ENCODE assay signal across 10 mouse cellular contexts in the genomic region with DNA sequence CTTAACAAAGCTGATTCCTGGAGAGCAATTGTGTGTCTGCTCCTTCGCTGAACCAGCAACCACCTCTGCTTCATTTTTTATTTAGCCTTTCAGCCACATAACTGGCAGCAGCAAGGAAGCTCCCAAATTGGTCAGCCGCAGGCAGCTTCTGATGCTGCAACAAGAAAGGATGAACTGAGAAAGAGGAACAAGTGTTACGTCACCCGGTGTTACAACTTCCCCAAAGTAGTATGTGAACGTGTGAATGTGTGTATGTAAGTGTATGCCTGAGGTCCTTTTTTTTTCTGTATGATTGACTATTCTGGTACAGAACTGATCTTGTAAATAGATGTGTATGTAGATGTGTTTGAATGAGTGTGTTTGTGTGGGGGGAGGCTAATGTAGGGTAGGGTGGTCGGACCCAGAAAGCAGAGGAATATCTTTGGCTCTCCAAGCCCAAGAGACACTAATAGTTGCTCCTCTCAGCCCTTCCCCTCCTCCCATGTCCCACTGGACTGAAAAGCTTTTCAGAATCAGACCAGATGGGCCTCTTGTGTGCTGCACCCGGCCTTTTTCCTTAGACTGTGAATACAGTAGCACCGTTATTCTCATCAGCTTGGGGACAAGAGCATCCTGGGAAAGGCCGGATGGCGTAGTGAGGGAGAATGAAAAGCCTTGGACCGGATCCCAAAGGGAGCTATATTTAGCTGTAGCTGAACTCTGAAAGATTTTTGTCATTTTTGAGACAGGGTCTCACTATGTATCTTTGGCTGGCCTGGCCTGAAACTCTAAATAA. TPM values are rescaled to one million over a fixed set of nuclear protein-coding genes. Genes with fewer than 3 reads are reported as not detected.
DNase-seq lines count a peak whose midpoint lies in the region; ATAC-seq and TF ChIP-seq lines count a peak whose summit lies in the region.
"Had no signal": no experiment of that assay in that cellular context is flagged by ENCODE, and none has a peak within 500 bp of the region (broad histone marks: within the 10 kb centered on the region; RNA-seq: fewer than 3 reads in every experiment).

No protein-coding gene starts in this region.

- no peak overlapping the region; the same call in 1 of the 2 replicates for H3K4me2 ChIP-seq in lung, embryonic 15.5 days
- no peak overlapping the region for H3K4me2 ChIP-seq in stomach, embryonic 16.5 days (ENCODE audit: low read depth, low read length)
- H3K4me2 ChIP-seq: embryonic facial prominence, embryonic 15.5 days had no signal

- H3K4me1 ChIP-seq in spleen, adult 2 months (ENCODE audit: control insufficient read depth, insufficient read depth, insufficient read length), result no peaks in the 10 kb centered on the region; the same call in 1 of the 2 replicates
- peaks cover 18% of the 10 kb centered on the region for H3K4me1 ChIP-seq in lung, embryonic 15.5 days
- H3K4me1 ChIP-seq in stomach, embryonic 16.5 days (ENCODE audit: control insufficient read depth, insufficient read depth, low read length), result peaks cover 15% of the 10 kb centered on the region

- H3K9ac ChIP-seq in lung, embryonic 15.5 days, result no peak overlapping the region
- H3K9ac ChIP-seq in stomach, embryonic 16.5 days (ENCODE audit: low read length), result no peak overlapping the region
- H3K9ac ChIP-seq: embryonic facial prominence, embryonic 15.5 days had no signal

- intact Hi-C loops in heart, postnatal 14 days (cut with DNase I), result loop anchor here (5.0 to 10.0 kb wide), 2 partner anchors 173 to 261 kb away; no protein-coding TSS in a partner anchor

- peak; percentile 46 for ATAC-seq in lung, embryonic 15.5 days (ENCODE audit: borderline replicate concordance, extremely low read depth, low FRiP score, low TSS enrichment)
- peak; percentile 48; the same call in 1 of the 2 replicates for ATAC-seq in stomach, embryonic 16.5 days (ENCODE audit: insufficient read depth, low FRiP score)

- no peaks in the 10 kb centered on the region for H3K9me3 ChIP-seq in lung, embryonic 15.5 days
- H3K9me3 ChIP-seq in stomach, embryonic 16.5 days (replicated peaks; ENCODE audit: control insufficient read depth, low read length), result no peaks in the 10 kb centered on the region; the same call in 1 of the 2 replicates
- H3K9me3 ChIP-seq: embryonic facial prominence, embryonic 15.5 days had no signal

- WGBS in spleen, adult 2 months, result 53% methylated on average over 11 of the region's 11 CpGs
- WGBS in lung, embryonic 15.5 days, result 66% methylated on average over 11 of the region's 11 CpGs
- WGBS in stomach, embryonic 16.5 days, result 59% methylated on average over 11 of the region's 11 CpGs

- H3K4me3 ChIP-seq in spleen, adult 2 months (ENCODE audit: extremely low read depth, insufficient read depth, insufficient read length), result no peak overlapping the region
- no peak overlapping the region for H3K4me3 ChIP-seq in lung, embryonic 15.5 days
- no peak overlapping the region for H3K4me3 ChIP-seq in stomach, embryonic 16.5 days (replicated peaks; ENCODE audit: low read length)
- H3K4me3 ChIP-seq: embryonic facial prominence, embryonic 15.5 days; megakaryocyte, embryonic 14.5 days had no signal

- no peaks in the 10 kb centered on the region for H3K27me3 ChIP-seq in spleen, adult 2 months (ENCODE audit: control insufficient read depth, insufficient read depth, low read length)
- H3K27me3 ChIP-seq in lung, embryonic 15.5 days, result no peaks in the 10 kb centered on the region
- no peaks in the 10 kb centered on the region for H3K27me3 ChIP-seq in stomach, embryonic 16.5 days (ENCODE audit: control insufficient read depth, insufficient read depth, low read length)
- H3K27me3 ChIP-seq: embryonic facial prominence, embryonic 15.5 days; megakaryocyte, embryonic 14.5 days had no signal

- no peak overlapping the region for H3K27ac ChIP-seq in spleen, adult 2 months (ENCODE audit: insufficient read depth, low read length)
- H3K27ac ChIP-seq in lung, embryonic 15.5 days, result peak overlapping the region; percentile 6; the same call in 1 of the 2 replicates
- H3K27ac ChIP-seq in stomach, embryonic 16.5 days (ENCODE audit: low read length), result peak overlapping the region; percentile 64
- H3K27ac ChIP-seq: embryonic facial prominence, embryonic 15.5 days had no signal

- TF ChIP-seq POLR2A in spleen, adult 2 months (IDR thresholded peaks at IDR 0.05; ENCODE audit: low read depth, low read length), result no peak

- peaks cover 3% of the 10 kb centered on the region for H3K36me3 ChIP-seq in spleen, adult 2 months (ENCODE audit: control insufficient read depth, insufficient read depth, low read length)
- H3K36me3 ChIP-seq in lung, embryonic 15.5 days, result peaks cover 5% of the 10 kb centered on the region
- no peaks in the 10 kb centered on the region for H3K36me3 ChIP-seq in stomach, embryonic 16.5 days (ENCODE audit: control insufficient read depth, insufficient read depth, low read length)

- no peak for TF ChIP-seq CTCF in spleen, adult 2 months (IDR thresholded peaks at IDR 0.05; ENCODE audit: extremely low read depth, insufficient read depth, insufficient read length, insufficient replicate concordance)

- peak; percentile 20 for DNase-seq in embryo, embryonic 11 days
- DNase-seq in embryo, embryonic 10 days (ENCODE audit: low spot score), result no peak
- peak; percentile 13 to 70 for DNase-seq in spleen, adult 2 months (ENCODE audit: low read depth in 1 of 2, low spot score in 2 of 2)
- no peak for DNase-seq in spleen, adult 12 weeks (ENCODE audit: low spot score)
- DNase-seq in heart, postnatal 14 days, result peak; percentile 31 to 56
- no peak for DNase-seq in adrenal gland, postnatal 25 days

RNA-seq across cellular contexts. Expression of a gene that starts 7.7 kb away (rescaled TPM):
- polyA plus RNA-seq in spleen, adult 2 months (2012; rRNA removed), result 49.8 and 57.1 TPM in 2 replicates
- total RNA-seq in heart, postnatal 14 days (2021), result 100 to 1,000 TPM; 151 to 158 TPM
- 35.4 and 38.4 TPM in 2 replicates for polyA plus RNA-seq in lung, embryonic 15.5 days (2015; fragmentation: Nextera tagmentation; extraction: Ambion mirVana)
- polyA plus RNA-seq in stomach, embryonic 16.5 days (2015; fragmentation: Nextera tagmentation; extraction: Ambion mirVana), result 24.7 and 27.3 TPM in 2 replicates
- total RNA-seq in adrenal gland, postnatal 25 days (2021), result 143 and 171 TPM in 2 replicates

RNA-seq across cellular contexts. Expression of a gene that starts 18.7 kb away (rescaled TPM):
- polyA plus RNA-seq in spleen, adult 2 months (2012; rRNA removed), result 8.0 and 11.6 TPM in 2 replicates
- total RNA-seq in heart, postnatal 14 days (2021), result 10 to 100 TPM; 46.6 to 47.7 TPM
- 61.6 and 65.6 TPM in 2 replicates for polyA plus RNA-seq in lung, embryonic 15.5 days (2015; fragmentation: Nextera tagmentation; extraction: Ambion mirVana)
- polyA plus RNA-seq in stomach, embryonic 16.5 days (2015; fragmentation: Nextera tagmentation; extraction: Ambion mirVana), result 67.5 and 73.8 TPM in 2 replicates
- 54.0 and 56.7 TPM in 2 replicates for total RNA-seq in adrenal gland, postnatal 25 days (2021)

RNA-seq across cellular contexts. Expression of a gene that starts 50.1 kb away (rescaled TPM):
- 16.3 and 22.3 TPM in 2 replicates for polyA plus RNA-seq in spleen, adult 2 months (2012; rRNA removed)
- total RNA-seq in heart, postnatal 14 days (2021), result 10 to 100 TPM; 85.3 to 98.7 TPM
- polyA plus RNA-seq in lung, embryonic 15.5 days (2015; fragmentation: Nextera tagmentation; extraction: Ambion mirVana), result 45.6 and 46.2 TPM in 2 replicates
- 49.4 and 49.5 TPM in 2 replicates for polyA plus RNA-seq in stomach, embryonic 16.5 days (2015; fragmentation: Nextera tagmentation; extraction: Ambion mirVana)
- total RNA-seq in adrenal gland, postnatal 25 days (2021), result 84.8 and 104 TPM in 2 replicates

Comparison
In these comparisons a context has a peak if more than half of its experiments do, and no peak if none do; other contexts are left out.
1. DNase-seq: peak in embryo, embryonic 11 days (single experiment), spleen, adult 2 months (2 of 2) and heart, postnatal 14 days (2 of 2); none in embryo, embryonic 10 days (single experiment), spleen, adult 12 weeks (single experiment) and adrenal gland, postnatal 25 days (single experiment).